Mouse (Mus musculus) hematopoietic stem cell, adult 5-6 weeks (primary cell): ENCODE results near the gene Pde2a. TPM values are rescaled to one million over a fixed set of nuclear protein-coding genes. Genes with fewer than 3 reads are reported as not detected.

ENCODE experiments used
- ATAC-seq, 2 experiments: fragments of 125-278 bp in 1 of 2; replicated peaks in 1 of 2; 2 replicates each; pipeline ENCODE4 v1.8.0; 2016 to 2017; ENCODE audit warnings: inconsistent platforms in 2 of 2, mild to moderate bottlenecking in 2 of 2, moderate number of reproducible peaks in 2 of 2, low read depth in 1 of 2, moderate TSS enrichment in 1 of 2; ENCODE audit not compliant: low FRiP score in 2 of 2, poor library complexity in 2 of 2, severe bottlenecking in 2 of 2, insufficient read depth in 1 of 2, low TSS enrichment in 1 of 2
- total RNA-seq: library from RNA; stranded (forward); fragments of 172-1452, 232-1000 nt; gene quantifications from 2 replicates; pipeline ENCODE4 v1.2.3, GENCODE M21; 2017

Pde2a gene
- total RNA-seq, 1 experiment from 2014 or later: 2.4 TPM

DNA sequence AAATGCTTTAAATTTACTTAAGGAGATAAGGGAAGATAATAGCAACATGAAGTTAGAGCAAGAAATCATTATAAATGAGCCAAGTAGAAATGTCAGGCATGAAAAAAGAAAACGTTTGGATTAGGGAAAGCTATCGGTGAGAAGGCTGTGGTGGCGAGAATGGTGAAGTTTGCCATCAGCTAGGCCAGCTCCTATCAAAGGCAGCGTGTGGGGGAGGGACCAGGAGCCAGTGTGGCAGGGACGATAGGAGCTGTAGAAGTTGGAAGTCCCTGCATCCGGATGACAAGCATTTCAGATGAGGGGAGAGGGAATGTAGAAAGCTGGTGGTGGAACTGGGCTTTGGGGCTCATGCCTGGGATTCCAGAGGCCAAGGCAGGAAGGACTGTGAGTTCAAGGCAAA, 93.8 kb downstream of the Pde2a start:
- ATAC-seq: no peak

GRCm38 (mm10) chr7:101516460-101516859, 95.0 kb downstream of the Pde2a start:
- ATAC-seq: no peak

DNA sequence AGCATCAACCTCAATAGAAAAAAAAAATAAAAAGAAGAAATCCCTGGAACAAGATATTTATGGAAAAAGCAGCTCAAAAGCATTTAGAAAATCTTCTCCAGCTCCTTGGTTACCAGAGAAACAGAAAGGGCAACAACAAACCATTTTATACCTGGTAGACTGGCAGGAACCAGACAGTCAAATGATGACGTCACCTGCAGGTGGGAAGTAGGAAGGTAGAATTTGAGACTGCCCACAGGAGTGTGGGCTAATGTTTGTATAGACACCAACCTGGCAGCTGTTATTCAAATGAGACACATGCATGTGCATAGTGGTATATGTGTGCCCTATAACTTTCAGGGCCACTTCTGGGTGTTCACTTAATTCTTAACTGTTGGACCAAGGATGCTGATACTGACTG, 100.2 kb downstream of the Pde2a start:
- ATAC-seq: no peak

- ATAC-seq: no peak
Observed at GRCm38 (mm10) chr7:101523205-101523604, 101.7 kb downstream of the Pde2a start.

DNA sequence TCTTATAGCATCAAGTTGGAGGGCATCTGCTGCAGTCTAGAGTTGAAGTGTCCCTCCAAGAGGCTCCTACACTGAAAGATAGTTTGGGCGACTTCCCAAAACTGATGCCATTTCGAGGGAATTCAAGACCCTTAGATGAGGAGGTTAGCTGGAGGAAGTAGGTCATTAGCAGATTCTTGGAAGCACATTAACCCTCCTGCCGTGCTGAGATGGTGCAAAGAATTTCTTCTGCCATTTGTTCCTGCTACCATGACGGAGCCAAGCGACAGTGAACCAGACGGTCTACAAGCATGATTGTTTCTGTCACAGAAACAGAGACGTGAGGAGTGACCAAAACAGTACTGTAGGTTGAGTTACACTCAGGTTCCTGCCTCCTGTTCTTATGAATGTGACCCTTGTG, 105.0 kb downstream of the Pde2a start:
- no peak for ATAC-seq

DNA sequence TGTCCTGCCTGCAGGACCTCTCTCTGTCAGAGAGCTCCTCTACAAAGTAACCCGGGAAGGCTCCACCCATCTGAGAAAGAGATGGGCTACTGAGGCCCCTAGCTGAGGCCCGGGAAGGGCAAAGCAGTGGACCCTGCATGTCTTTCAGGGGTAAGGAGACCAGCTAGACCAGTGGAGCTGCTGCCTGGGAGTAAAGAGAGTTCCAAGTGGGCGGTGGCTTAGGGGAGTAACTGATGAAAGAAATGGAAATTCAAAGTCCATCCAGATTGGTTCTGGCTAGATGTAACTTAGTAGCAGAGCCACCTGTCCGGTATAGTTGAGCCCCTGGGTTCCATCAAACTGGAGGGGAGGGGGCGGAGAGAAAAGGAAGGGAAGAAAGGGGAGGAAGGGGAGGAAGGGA, 112.9 kb downstream of the Pde2a start:
- ATAC-seq: no peak

GRCm38 (mm10) chr7:101535102-101535501, 113.6 kb downstream of the Pde2a start:
- no peak for ATAC-seq

GRCm38 (mm10) chr7:101535517-101535916, 114.0 kb downstream of the Pde2a start:
- ATAC-seq: no peak

DNA sequence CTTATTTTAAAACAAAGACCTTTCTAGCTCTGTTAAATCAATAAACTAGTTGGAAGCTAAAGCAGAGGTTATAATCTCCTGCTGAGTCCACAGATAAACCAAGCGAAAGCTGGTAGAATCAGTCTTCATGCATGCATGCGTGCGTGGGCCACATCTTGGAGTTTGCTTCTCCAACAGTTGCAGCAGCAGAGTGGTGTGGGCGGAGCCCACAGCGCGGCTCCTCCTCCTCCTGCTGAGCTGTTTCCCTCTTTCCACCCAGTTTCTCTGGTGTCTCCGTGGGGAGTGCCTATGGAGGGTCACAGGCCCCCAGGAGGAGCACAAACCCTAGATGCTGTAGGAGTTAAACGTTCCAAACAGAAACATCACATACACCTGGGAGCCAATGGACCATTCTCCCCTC, 116.0 kb downstream of the Pde2a start:
- ATAC-seq: 0 out of 4 replicates have a peak, but pooled peaks have one; percentile 15 to 31

- ATAC-seq: peak in 1 of 2 experiments; percentile 33; a peak in 2 of 4 replicates
Observed at GRCm38 (mm10) chr7:101538141-101538933, 116.8 kb downstream of the Pde2a start.

GRCm38 (mm10) chr7:101539774-101540173, 118.3 kb downstream of the Pde2a start:
- no peak for ATAC-seq

DNA sequence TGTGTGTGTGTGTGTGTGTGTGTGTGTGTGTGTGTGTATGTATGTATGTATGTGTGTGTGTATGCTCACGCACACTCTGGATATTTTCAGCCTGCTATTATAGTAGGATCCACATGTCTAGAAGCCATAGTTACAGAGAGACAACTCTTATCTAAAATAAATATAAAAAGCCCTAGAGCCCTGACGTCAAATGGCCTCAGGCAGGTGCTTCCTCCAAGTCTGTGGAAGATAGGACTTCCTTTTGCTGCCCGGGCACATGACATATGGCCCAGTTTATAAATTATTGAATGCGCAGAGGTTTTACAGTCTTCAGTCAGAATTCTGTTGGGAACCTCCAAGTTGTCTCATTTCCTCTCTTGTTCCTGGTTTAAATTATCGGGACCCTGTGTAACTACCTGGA, 119.2 kb downstream of the Pde2a start:
- peak; percentile 71 to 77 for ATAC-seq

DNA sequence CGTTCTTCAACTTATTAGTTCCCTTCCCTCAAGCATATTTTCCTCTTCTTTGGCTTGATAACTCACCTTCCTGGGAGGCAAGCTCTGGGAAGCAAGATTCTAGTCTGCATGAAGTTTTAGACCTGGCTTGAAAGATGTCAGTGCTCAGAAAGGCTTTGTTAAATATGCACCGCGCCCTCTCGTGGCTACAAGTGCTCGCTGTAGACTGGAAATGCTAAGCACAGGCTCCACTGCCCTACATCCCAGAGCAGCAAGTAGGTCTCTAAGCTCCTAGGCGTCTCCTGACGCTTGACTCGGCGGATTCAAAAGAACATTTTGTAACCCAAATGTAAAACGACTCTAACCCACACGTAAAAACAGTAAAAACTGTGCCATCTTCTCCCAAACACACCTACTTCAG, 119.6 kb downstream of the Pde2a start:
- peak; percentile 46 to 56; a peak in 1 of 4 replicates for ATAC-seq

DNA sequence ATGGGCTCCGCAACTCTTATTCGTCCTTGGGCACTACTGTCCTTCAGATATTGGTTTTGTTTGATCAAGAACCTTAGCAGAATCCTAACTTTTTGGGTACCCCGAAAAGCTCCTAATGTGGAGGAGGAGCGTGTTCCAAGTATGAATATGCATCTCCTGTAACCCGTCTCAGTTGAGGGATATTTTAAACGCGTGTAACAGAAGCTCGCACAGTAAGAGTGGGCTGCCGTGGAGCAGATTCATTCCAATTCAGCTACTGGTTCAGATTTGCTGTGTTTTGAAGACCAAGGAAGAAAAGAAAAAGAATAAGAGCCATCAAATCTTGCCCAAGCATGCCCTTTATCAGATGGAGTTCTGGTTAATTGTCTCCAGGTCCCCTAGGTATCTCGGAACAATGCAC, 120.2 kb downstream of the Pde2a start:
- ATAC-seq: no peak

- no peak for ATAC-seq
Observed at GRCm38 (mm10) chr7:101547651-101548050, 126.2 kb downstream of the Pde2a start.

DNA sequence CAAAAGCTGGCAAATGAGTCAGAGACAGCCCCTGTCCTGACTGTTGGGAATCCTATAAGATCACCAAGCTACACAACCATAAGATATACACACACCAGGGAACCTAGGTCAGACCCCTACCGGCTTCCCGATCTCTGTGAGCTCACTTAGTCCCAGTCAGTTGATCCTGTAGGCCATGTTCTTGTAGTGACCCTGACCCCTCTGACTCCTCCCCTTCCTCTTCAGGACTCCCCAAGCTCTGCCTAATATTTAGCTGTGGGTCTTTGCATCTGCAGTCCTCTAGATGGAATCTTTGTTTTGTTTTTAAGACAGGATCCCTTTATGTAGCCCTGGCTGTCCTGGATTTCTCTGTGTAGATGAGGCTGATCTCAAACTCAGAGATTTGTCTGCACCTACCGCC, 127.8 kb downstream of the Pde2a start:
- ATAC-seq: no peak

DNA sequence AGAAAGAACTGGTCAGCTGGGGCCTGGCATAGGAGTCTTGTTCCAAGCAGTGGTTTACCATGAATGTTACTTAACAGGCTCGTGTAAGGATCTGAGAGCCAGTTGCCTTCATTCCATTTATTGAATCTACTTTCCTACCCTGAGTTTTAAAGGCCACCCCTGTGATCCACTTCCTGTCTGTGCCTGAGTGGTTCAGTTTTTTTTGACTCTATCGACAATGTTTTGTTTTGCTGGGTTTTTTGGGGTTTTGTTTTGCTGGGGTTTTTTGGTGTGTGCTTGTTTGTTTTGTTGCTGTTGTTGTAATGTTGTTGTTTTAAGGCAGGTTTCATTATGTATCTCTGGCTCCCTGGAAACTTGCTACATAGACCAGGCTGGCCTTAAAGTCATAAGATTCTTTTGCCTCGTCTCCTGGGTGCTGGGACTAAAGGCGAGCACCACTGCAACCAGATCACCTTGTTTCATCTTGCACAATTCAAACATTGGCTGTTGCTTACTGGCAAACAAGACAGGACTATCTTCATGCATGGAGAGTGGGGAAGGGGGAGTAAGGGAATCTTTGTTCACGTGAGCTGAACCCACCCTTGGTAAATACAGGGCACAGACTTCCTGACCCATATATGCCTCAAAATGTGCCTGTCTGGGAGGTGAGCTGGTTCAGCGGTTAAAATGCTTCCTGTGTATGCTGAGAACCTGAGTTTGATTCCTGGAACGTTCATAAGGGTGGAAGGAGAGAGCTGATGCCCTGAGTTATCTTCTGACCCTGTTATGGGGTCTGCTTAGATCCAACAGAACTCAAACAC, 129.4 kb downstream of the Pde2a start:
- no peak; a peak in 1 of 4 replicates for ATAC-seq

GRCm38 (mm10) chr7:101551530-101551929, 130.0 kb downstream of the Pde2a start:
- 0 out of 4 replicates have a peak, but pooled peaks of 1 of the 2 experiments have one; percentile 15 for ATAC-seq
